ENCODE assay signal across 23 mouse cellular contexts in the genomic region with DNA sequence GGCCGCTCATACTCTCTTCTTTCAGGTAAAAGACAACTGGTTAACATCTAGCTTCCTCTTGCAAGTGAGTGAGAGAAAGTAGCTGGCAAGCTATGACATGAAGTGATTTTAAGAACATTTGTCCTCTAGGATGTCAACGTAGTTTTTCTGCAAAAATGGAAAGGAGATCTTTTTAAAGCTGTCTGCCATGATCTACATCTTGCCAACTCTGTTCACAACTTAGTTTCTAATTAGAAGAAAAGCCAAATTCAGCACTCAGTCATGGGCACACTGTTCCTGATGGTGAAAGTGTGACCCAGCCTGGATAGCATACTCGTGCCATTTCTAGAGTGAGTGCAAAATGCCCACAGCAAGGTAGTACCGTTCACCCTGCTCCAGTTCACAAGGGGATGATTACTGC.
"Had no signal": no experiment of that assay in that cellular context is flagged by ENCODE, and none has a peak within 500 bp of the region (broad histone marks: within the 10 kb centered on the region; RNA-seq: fewer than 3 reads in every experiment).

No protein-coding gene starts in this region.

- H3K4me3 ChIP-seq: limb, embryonic 10.5 days; limb, embryonic 13.5 days; liver, embryonic 12.5 days; liver, embryonic 15.5 days; lung, embryonic 15.5 days; megakaryocyte, embryonic 14.5 days; stomach, embryonic 15.5 days had no signal

- H3K36me3 ChIP-seq: lung, embryonic 15.5 days; stomach, embryonic 15.5 days had no signal

- H3K27me3 ChIP-seq: limb, embryonic 13.5 days; liver, embryonic 12.5 days; liver, embryonic 15.5 days; lung, embryonic 15.5 days; megakaryocyte, embryonic 14.5 days; stomach, embryonic 15.5 days had no signal

- H3K4me1 ChIP-seq: limb, embryonic 10.5 days; limb, embryonic 13.5 days; lung, embryonic 15.5 days; stomach, embryonic 15.5 days had no signal

- H3K9me3 ChIP-seq: limb, embryonic 10.5 days; limb, embryonic 13.5 days; liver, embryonic 12.5 days; liver, embryonic 15.5 days; lung, embryonic 15.5 days; megakaryocyte, embryonic 14.5 days; stomach, embryonic 15.5 days had no signal

- H3K27ac ChIP-seq: limb, embryonic 10.5 days; limb, embryonic 13.5 days; liver, embryonic 12.5 days; liver, embryonic 15.5 days; lung, embryonic 15.5 days; stomach, embryonic 15.5 days had no signal

- ATAC-seq: intestine, embryonic 16.5 days; liver, embryonic 12.5 days had no signal

- H3K9ac ChIP-seq: limb, embryonic 13.5 days; liver, embryonic 12.5 days; liver, embryonic 15.5 days; lung, embryonic 15.5 days; stomach, embryonic 15.5 days had no signal

- H3K4me2 ChIP-seq: limb, embryonic 13.5 days; liver, embryonic 12.5 days; liver, embryonic 15.5 days; lung, embryonic 15.5 days; midbrain, embryonic 11.5 days; stomach, embryonic 15.5 days had no signal

- DNase-seq: kidney, adult 18-20 months; kidney, adult 9 months; kidney, postnatal 14 days; kidney, postnatal 4 days; layer of hippocampus, adult 9-11 months; liver; lung, adult 18-20 months; lung, postnatal 10 days; lung, postnatal 36 days; midbrain, embryonic 14.5 days; right cerebral cortex, postnatal 25 days; spleen, adult 18-20 months; thymus, adult 18-20 months; thymus, postnatal 36 days had no signal
